In the genomic region with DNA sequence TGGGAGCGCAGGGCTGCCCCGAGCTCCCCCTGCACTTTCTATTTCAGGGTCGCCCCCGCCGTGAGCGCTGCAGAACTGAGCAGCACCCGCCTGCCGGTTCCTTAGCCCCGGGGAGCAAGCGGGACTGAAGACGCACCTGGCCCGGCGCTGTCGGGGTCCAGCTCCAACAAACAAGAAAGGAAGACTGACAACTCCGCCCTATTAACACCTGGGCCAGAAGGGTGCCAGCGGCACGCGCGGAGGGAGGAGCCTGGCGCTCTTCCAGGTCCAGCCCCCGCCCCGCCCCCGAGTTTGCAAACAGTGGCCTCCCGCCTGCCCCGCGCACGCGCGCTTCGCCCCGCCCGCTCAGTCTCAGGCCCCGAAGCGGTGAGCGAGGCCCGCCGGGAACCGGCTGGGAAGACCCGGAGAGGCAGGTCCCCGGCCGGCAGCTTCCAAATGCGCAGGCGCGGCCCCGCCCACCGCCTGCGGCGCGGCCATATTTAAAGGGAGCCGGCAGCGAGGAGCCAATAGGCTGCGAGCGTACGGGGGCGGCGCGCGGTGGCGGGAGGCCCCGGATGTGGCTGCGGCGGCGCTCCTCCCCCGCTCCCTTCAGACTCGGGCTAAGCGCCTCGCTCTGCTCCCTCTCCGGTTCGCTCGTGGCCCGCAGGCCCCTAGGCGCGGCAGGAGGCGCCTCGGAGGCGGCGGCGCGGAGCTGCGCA, we compare ENCODE assay signal across 7 mouse cellular contexts. TPM values are rescaled to one million over a fixed set of nuclear protein-coding genes. Genes with fewer than 3 reads are reported as not detected.
A peak's percentile ranks its signal among the peaks of the same experiment; 100 is the strongest.
DNase-seq lines count a peak whose midpoint lies in the region; ATAC-seq and TF ChIP-seq lines count a peak whose summit lies in the region.

A gene (plus strand): TSS at position 587 of the 698 bp plus-strand sequence.

- no peak for TF ChIP-seq POLR2A in kidney, adult 2 months (IDR thresholded peaks at IDR 0.05; ENCODE audit: low read depth, low read length)
- TF ChIP-seq POLR2A in spleen, adult 2 months (IDR thresholded peaks at IDR 0.05; ENCODE audit: low read depth, low read length): 0 out of 2 replicates have a peak, but pooled peaks have one; percentile 19

- peaks cover 20% of the 10 kb centered on the region for H3K36me3 ChIP-seq in embryonic facial prominence, embryonic 12.5 days
- no peaks in the 10 kb centered on the region for H3K36me3 ChIP-seq in kidney, adult 2 months (ENCODE audit: control insufficient read depth, insufficient read depth, low read length)
- peaks cover 26% of the 10 kb centered on the region for H3K36me3 ChIP-seq in limb, embryonic 12.5 days
- H3K36me3 ChIP-seq in midbrain, embryonic 15.5 days (replicated peaks): peaks cover 12% of the 10 kb centered on the region; the same call in 1 of the 2 replicates
- peaks cover 8% of the 10 kb centered on the region for H3K36me3 ChIP-seq in spleen, adult 2 months (ENCODE audit: control insufficient read depth, insufficient read depth, low read length)

- peak; percentile 94 for ATAC-seq in embryonic facial prominence, embryonic 12.5 days (ENCODE audit: insufficient number of reproducible peaks, insufficient read depth, low FRiP score, low TSS enrichment)
- ATAC-seq in limb, embryonic 12.5 days (ENCODE audit: insufficient number of reproducible peaks, insufficient read depth, low FRiP score, low TSS enrichment, low read depth): peak; percentile 89
- peak; percentile 96 for ATAC-seq in midbrain, embryonic 15.5 days (replicated peaks)

- peak within 1 kb of the TSS; percentile 92 for H3K4me2 ChIP-seq in embryonic facial prominence, embryonic 12.5 days (replicated peaks)
- H3K4me2 ChIP-seq in limb, embryonic 12.5 days: peak within 1 kb of the TSS; percentile 91
- H3K4me2 ChIP-seq in midbrain, embryonic 15.5 days: peak within 1 kb of the TSS; percentile 97

- peak within 1 kb of the TSS; percentile 97 for H3K27ac ChIP-seq in embryonic facial prominence, embryonic 12.5 days
- peak within 1 kb of the TSS; percentile 83 for H3K27ac ChIP-seq in kidney, adult 2 months (ENCODE audit: insufficient read depth, low read depth, low read length)
- peak within 1 kb of the TSS; percentile 94 for H3K27ac ChIP-seq in limb, embryonic 12.5 days
- H3K27ac ChIP-seq in midbrain, embryonic 15.5 days: peak within 1 kb of the TSS; percentile 98
- H3K27ac ChIP-seq in spleen, adult 2 months (ENCODE audit: insufficient read depth, low read length): peak within 1 kb of the TSS; percentile 90

- H3K9ac ChIP-seq in embryonic facial prominence, embryonic 12.5 days: peak within 1 kb of the TSS; percentile 93
- H3K9ac ChIP-seq in limb, embryonic 12.5 days (replicated peaks): peak within 1 kb of the TSS; percentile 95
- peak within 1 kb of the TSS; percentile 90 for H3K9ac ChIP-seq in midbrain, embryonic 15.5 days

- peak; percentile 100 for DNase-seq in adrenal gland, postnatal 25 days
- DNase-seq in heart, adult 18-20 months: peak; percentile 98 to 99
- DNase-seq in kidney, adult 2 months: peak; percentile 99
- DNase-seq in spleen, adult 2 months (ENCODE audit: low read depth in 1 of 2, low spot score in 2 of 2): peak; percentile 96 to 99

- TF ChIP-seq CTCF in kidney, adult 2 months (conservative IDR thresholded peaks at IDR 0.05; ENCODE audit: insufficient read depth, insufficient read length, low read depth, low read length): no peak
- no peak for TF ChIP-seq CTCF in spleen, adult 2 months (IDR thresholded peaks at IDR 0.05; ENCODE audit: extremely low read depth, insufficient read depth, insufficient read length, insufficient replicate concordance)

- WGBS in embryonic facial prominence, embryonic 12.5 days: under 1% methylated on average over 71 of the region's 80 CpGs
- WGBS in kidney, adult 2 months: under 1% methylated on average over 79 of the region's 80 CpGs
- under 1% methylated on average over 77 of the region's 80 CpGs for WGBS in limb, embryonic 12.5 days
- under 1% methylated on average over 77 of the region's 80 CpGs for WGBS in midbrain, embryonic 15.5 days
- WGBS in spleen, adult 2 months: under 1% methylated on average over 62 of the region's 80 CpGs

- peaks cover 20% of the 10 kb centered on the region; the same call in 1 of the 2 replicates for H3K27me3 ChIP-seq in embryonic facial prominence, embryonic 12.5 days
- no peaks in the 10 kb centered on the region for H3K27me3 ChIP-seq in kidney, adult 2 months (replicated peaks; ENCODE audit: control insufficient read depth, insufficient read depth, low read length)
- peaks cover 40% of the 10 kb centered on the region for H3K27me3 ChIP-seq in limb, embryonic 12.5 days
- peaks cover 18% of the 10 kb centered on the region; the same call in 1 of the 2 replicates for H3K27me3 ChIP-seq in midbrain, embryonic 15.5 days (replicated peaks)
- no peaks in the 10 kb centered on the region for H3K27me3 ChIP-seq in spleen, adult 2 months (ENCODE audit: control insufficient read depth, insufficient read depth, low read length)

- peak within 1 kb of the TSS; percentile 78 for H3K4me3 ChIP-seq in embryonic facial prominence, embryonic 12.5 days
- peak within 1 kb of the TSS; percentile 96 for H3K4me3 ChIP-seq in kidney, adult 2 months (ENCODE audit: insufficient read depth, low read depth, low read length)
- peak within 1 kb of the TSS; percentile 98 for H3K4me3 ChIP-seq in limb, embryonic 12.5 days (replicated peaks)
- peak within 1 kb of the TSS; percentile 91 for H3K4me3 ChIP-seq in midbrain, embryonic 15.5 days
- peak within 1 kb of the TSS; percentile 87 for H3K4me3 ChIP-seq in spleen, adult 2 months (ENCODE audit: extremely low read depth, insufficient read depth, insufficient read length)

- H3K9me3 ChIP-seq in embryonic facial prominence, embryonic 12.5 days: no peaks in the 10 kb centered on the region
- no peaks in the 10 kb centered on the region for H3K9me3 ChIP-seq in limb, embryonic 12.5 days
- no peaks in the 10 kb centered on the region for H3K9me3 ChIP-seq in midbrain, embryonic 15.5 days

- peaks cover 29% of the 10 kb centered on the region for H3K4me1 ChIP-seq in embryonic facial prominence, embryonic 12.5 days
- no peaks in the 10 kb centered on the region; the same call in 1 of the 2 replicates for H3K4me1 ChIP-seq in kidney, adult 2 months (ENCODE audit: control insufficient read depth, insufficient read depth, low read length)
- H3K4me1 ChIP-seq in limb, embryonic 12.5 days (replicated peaks): peaks cover 46% of the 10 kb centered on the region
- H3K4me1 ChIP-seq in midbrain, embryonic 15.5 days: peaks cover 46% of the 10 kb centered on the region
- H3K4me1 ChIP-seq in spleen, adult 2 months (ENCODE audit: control insufficient read depth, insufficient read depth, insufficient read length): peaks cover 12% of the 10 kb centered on the region; the same call in 1 of the 2 replicates

RNA-seq across cellular contexts. Expression of the gene that starts here (rescaled TPM):
- 45.1 and 47.4 TPM in 2 replicates for total RNA-seq in adrenal gland, postnatal 25 days (2021)
- polyA plus RNA-seq in embryonic facial prominence, embryonic 12.5 days (2016; fragmentation: Nextera tagmentation; extraction: Ambion mirVana): 13.1 and 14.9 TPM in 2 replicates
- total RNA-seq in heart, adult 18-20 months (2021): 10 to 100 TPM; 62.0 to 62.3 TPM
- polyA plus RNA-seq in kidney, adult 2 months (2012; rRNA removed): 27.2 and 29.5 TPM in 2 replicates
- polyA plus RNA-seq in limb, embryonic 12.5 days (2016; fragmentation: Nextera tagmentation; extraction: Ambion mirVana): 13.6 and 14.2 TPM in 2 replicates
- polyA plus RNA-seq in midbrain, embryonic 15.5 days (2015; fragmentation: Nextera tagmentation; extraction: Ambion mirVana): 21.0 and 21.1 TPM in 2 replicates
- 17.9 and 25.8 TPM in 2 replicates for polyA plus RNA-seq in spleen, adult 2 months (2012; rRNA removed)

Comparison
In these comparisons a context has a peak if more than half of its experiments do, and no peak if none do; other contexts are left out.
1. Peak in every context shown above with its lines: DNase-seq, ATAC-seq, H3K4me3 ChIP-seq and H3K27ac ChIP-seq.